In the genomic region with DNA sequence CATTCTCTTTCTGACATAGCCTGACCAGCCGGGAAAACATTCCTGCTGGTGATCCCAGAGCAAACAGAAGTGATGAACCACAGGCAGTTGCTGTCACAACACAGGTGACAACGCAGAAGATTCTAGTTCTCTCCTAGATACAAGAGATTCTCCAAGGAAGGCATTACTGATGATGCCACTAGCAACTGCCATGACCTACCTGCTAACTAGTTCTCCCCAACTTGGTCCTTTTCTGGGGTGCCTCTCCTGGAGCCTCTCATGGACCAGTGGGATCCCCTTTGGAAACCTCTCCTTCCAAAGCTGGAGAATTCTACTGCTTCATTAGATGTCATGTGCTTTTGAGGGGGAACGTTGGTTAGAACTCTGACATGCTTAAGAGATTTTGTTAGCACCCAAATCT, we compare ENCODE assay signal across 19 mouse cellular contexts. TPM values are rescaled to one million over a fixed set of nuclear protein-coding genes. Genes with fewer than 3 reads are reported as not detected.
"Had no signal": no experiment of that assay in that cellular context is flagged by ENCODE, and none has a peak within 500 bp of the region (broad histone marks: within the 10 kb centered on the region; RNA-seq: fewer than 3 reads in every experiment).

A gene (minus strand): TSS at position 101 of the 400 bp plus-strand sequence.

RNA-seq across cellular contexts. Expression of the gene that starts here (rescaled TPM):
- polyA plus RNA-seq: cortical plate, adult 2 months; embryonic facial prominence, embryonic 10.5 days; embryonic facial prominence, embryonic 11.5 days; embryonic facial prominence, embryonic 12.5 days; embryonic facial prominence, embryonic 13.5 days; embryonic facial prominence, embryonic 14.5 days; embryonic facial prominence, embryonic 15.5 days; erythroblast, embryonic 14.5 days; forebrain, embryonic 10.5 days; forebrain, embryonic 11.5 days; forebrain, embryonic 12.5 days; forebrain, embryonic 13.5 days; forebrain, embryonic 14.5 days; forebrain, embryonic 15.5 days; forebrain, embryonic 16.5 days; forebrain, postnatal 0 days; frontal cortex, adult 2 months; gonadal fat pad, adult 2 months; heart, adult 2 months had no signal
